Mouse (Mus musculus): ENCODE data around the gene A3galt2. TPM values are rescaled to one million over a fixed set of nuclear protein-coding genes. Genes with fewer than 3 reads are reported as not detected.

Gene A3galt2
- polyA plus RNA-seq, 1 experiment from 2014 or later, result not detected

GRCm38 (mm10) chr4:128716279-128716678 lies 38.9 kb upstream of the A3galt2 start:
- peak overlapping the region; percentile 18 for H3K4me2 ChIP-seq (replicated peaks; ENCODE audit: low read depth)
- peak overlapping the region; percentile 67 for H3K27ac ChIP-seq (replicated peaks)
- TF ChIP-seq CTCF (IDR thresholded peaks at IDR 0.05; ENCODE audit: low read depth) (no peak), EP300 (optimal IDR thresholded peaks at IDR 0.05) (no peak)
- peak overlapping the region; percentile 31; the same call in 1 of the 2 replicates for H3K9ac ChIP-seq (ENCODE audit: low read length)
- no peaks in the 10 kb centered on the region for H3K36me3 ChIP-seq (ENCODE audit: control insufficient read depth, insufficient read depth, low read length)
- H3K9me3 ChIP-seq (ENCODE audit: control insufficient read depth, low read length), result no peaks in the 10 kb centered on the region
- no peak overlapping the region for H3K4me3 ChIP-seq (ENCODE audit: low read depth, low read length)
- no peak for ATAC-seq (ENCODE audit: low FRiP score, low TSS enrichment)
- WGBS, result 26% methylated on average over 4 of the region's 4 CpGs
- DNase-seq (ENCODE audit: low spot score), result no peak
- H3K27me3 ChIP-seq (ENCODE audit: control insufficient read depth, insufficient read depth, low read length), result no peaks in the 10 kb centered on the region
- peaks cover 15% of the 10 kb centered on the region for H3K4me1 ChIP-seq (replicated peaks; ENCODE audit: control insufficient read depth, insufficient read depth)

- WGBS, result 41% methylated on average over 9 of the region's 9 CpGs
- Histone ChIP-seq H3K27me3 (ENCODE audit: control insufficient read depth, insufficient read depth, low read length) (no peaks in the 10 kb centered on the region), H3K27ac (replicated peaks) (peak overlapping the region; percentile 67; the same call in 1 of the 2 replicates), H3K9me3 (ENCODE audit: control insufficient read depth, low read length) (no peaks in the 10 kb centered on the region), H3K36me3 (ENCODE audit: control insufficient read depth, insufficient read depth, low read length) (no peaks in the 10 kb centered on the region), H3K4me1 (replicated peaks; ENCODE audit: control insufficient read depth, insufficient read depth) (peaks cover 15% of the 10 kb centered on the region), H3K4me3 (ENCODE audit: low read depth, low read length) (no peak overlapping the region), H3K4me2 (replicated peaks; ENCODE audit: low read depth) (no peak overlapping the region), H3K9ac (ENCODE audit: low read length) (no peak overlapping the region)
- ATAC-seq (ENCODE audit: low FRiP score, low TSS enrichment) (no peak), DNase-seq (ENCODE audit: low spot score) (no peak)
- TF ChIP-seq CTCF (IDR thresholded peaks at IDR 0.05; ENCODE audit: low read depth) (no peak), EP300 (optimal IDR thresholded peaks at IDR 0.05) (no peak)
Measured at GRCm38 (mm10) chr4:128716731-128717130, 38.4 kb upstream of the A3galt2 start.

- Histone ChIP-seq H3K27me3 (ENCODE audit: control insufficient read depth, insufficient read depth, low read length) (no peaks in the 10 kb centered on the region), H3K9me3 (ENCODE audit: control insufficient read depth, low read length) (no peaks in the 10 kb centered on the region), H3K4me3 (ENCODE audit: low read depth, low read length) (no peak overlapping the region), H3K4me2 (replicated peaks; ENCODE audit: low read depth) (no peak overlapping the region), H3K27ac (replicated peaks) (peak overlapping the region; percentile 35), H3K9ac (ENCODE audit: low read length) (no peak overlapping the region), H3K4me1 (replicated peaks; ENCODE audit: control insufficient read depth, insufficient read depth) (peaks cover 9% of the 10 kb centered on the region; the same call in 1 of the 2 replicates), H3K36me3 (ENCODE audit: control insufficient read depth, insufficient read depth, low read length) (no peaks in the 10 kb centered on the region)
- WGBS, result 6% methylated on average over 5 of the region's 5 CpGs
- DNase-seq (ENCODE audit: low spot score), result peak; percentile 75
- no peak for TF ChIP-seq EP300 (optimal IDR thresholded peaks at IDR 0.05)
- TF ChIP-seq CTCF (IDR thresholded peaks at IDR 0.05; ENCODE audit: low read depth), result peak; percentile 56
- ATAC-seq (ENCODE audit: low FRiP score, low TSS enrichment), result peak; percentile 62
Measured at GRCm38 (mm10) chr4:128720110-128720509, 35.1 kb upstream of the A3galt2 start.

GRCm38 (mm10) chr4:128721061-128721648 lies 34.0 kb upstream of the A3galt2 start:
- 53% methylated on average over 9 of the region's 9 CpGs for WGBS
- ATAC-seq (ENCODE audit: low FRiP score, low TSS enrichment), result no peak
- no peak overlapping the region for H3K4me2 ChIP-seq (replicated peaks; ENCODE audit: low read depth)
- TF ChIP-seq EP300 (optimal IDR thresholded peaks at IDR 0.05) (no peak), CTCF (IDR thresholded peaks at IDR 0.05; ENCODE audit: low read depth) (no peak)
- no peak overlapping the region for H3K27ac ChIP-seq (replicated peaks)
- no peaks in the 10 kb centered on the region for H3K9me3 ChIP-seq (ENCODE audit: control insufficient read depth, low read length)
- H3K4me1 ChIP-seq (replicated peaks; ENCODE audit: control insufficient read depth, insufficient read depth), result 0 out of 2 replicates have a peak, but pooled peaks cover 2% of the 10 kb centered on the region
- H3K9ac ChIP-seq (ENCODE audit: low read length), result 0 out of 2 replicates have a peak overlapping the region, but pooled peaks have one; percentile 2
- H3K27me3 ChIP-seq (ENCODE audit: control insufficient read depth, insufficient read depth, low read length), result no peaks in the 10 kb centered on the region
- H3K36me3 ChIP-seq (ENCODE audit: control insufficient read depth, insufficient read depth, low read length), result no peaks in the 10 kb centered on the region
- DNase-seq (ENCODE audit: low spot score), result no peak
- H3K4me3 ChIP-seq (ENCODE audit: low read depth, low read length), result no peak overlapping the region

GRCm38 (mm10) chr4:128721761-128722160 lies 33.4 kb upstream of the A3galt2 start:
- no peak for TF ChIP-seq EP300 (optimal IDR thresholded peaks at IDR 0.05)
- no peak for TF ChIP-seq CTCF (IDR thresholded peaks at IDR 0.05; ENCODE audit: low read depth)
- ATAC-seq (ENCODE audit: low FRiP score, low TSS enrichment), result no peak
- H3K9me3 ChIP-seq (ENCODE audit: control insufficient read depth, low read length), result no peaks in the 10 kb centered on the region

GRCm38 (mm10) chr4:128722932-128723331 lies 32.2 kb upstream of the A3galt2 start:
- no peak for TF ChIP-seq EP300 (optimal IDR thresholded peaks at IDR 0.05)
- TF ChIP-seq CTCF (IDR thresholded peaks at IDR 0.05; ENCODE audit: low read depth), result no peak
- no peaks in the 10 kb centered on the region for H3K9me3 ChIP-seq (ENCODE audit: control insufficient read depth, low read length)
- H3K27ac ChIP-seq (replicated peaks), result no peak overlapping the region
- H3K4me1 ChIP-seq (replicated peaks; ENCODE audit: control insufficient read depth, insufficient read depth), result 0 out of 2 replicates have a peak, but pooled peaks cover 2% of the 10 kb centered on the region
- DNase-seq (ENCODE audit: low spot score) (no peak), ATAC-seq (ENCODE audit: low FRiP score, low TSS enrichment) (no peak)
- WGBS, result 92% methylated on average over 8 of the region's 8 CpGs
- H3K4me3 ChIP-seq (ENCODE audit: low read depth, low read length), result no peak overlapping the region
- no peak overlapping the region for H3K4me2 ChIP-seq (replicated peaks; ENCODE audit: low read depth)
- no peaks in the 10 kb centered on the region for H3K27me3 ChIP-seq (ENCODE audit: control insufficient read depth, insufficient read depth, low read length)
- H3K36me3 ChIP-seq (ENCODE audit: control insufficient read depth, insufficient read depth, low read length), result no peaks in the 10 kb centered on the region
- no peak overlapping the region for H3K9ac ChIP-seq (ENCODE audit: low read length)

More at GRCm38 (mm10) chr4:128721761-128722160, 33.4 kb upstream of the A3galt2 start:
- DNase-seq (ENCODE audit: low spot score), result no peak
- H3K9ac ChIP-seq (ENCODE audit: low read length), result no peak overlapping the region
- H3K36me3 ChIP-seq (ENCODE audit: control insufficient read depth, insufficient read depth, low read length), result no peaks in the 10 kb centered on the region
- no peak overlapping the region for H3K27ac ChIP-seq (replicated peaks)
- 85% methylated on average over 4 of the region's 4 CpGs for WGBS
- 0 out of 2 replicates have a peak, but pooled peaks cover 2% of the 10 kb centered on the region for H3K4me1 ChIP-seq (replicated peaks; ENCODE audit: control insufficient read depth, insufficient read depth)
- no peak overlapping the region for H3K4me2 ChIP-seq (replicated peaks; ENCODE audit: low read depth)
- H3K4me3 ChIP-seq (ENCODE audit: low read depth, low read length), result no peak overlapping the region
- no peaks in the 10 kb centered on the region for H3K27me3 ChIP-seq (ENCODE audit: control insufficient read depth, insufficient read depth, low read length)
